8 mouse cellular contexts compared by ENCODE assay signal in genomic region chrX:12081741-12082155, GRCm38 (mm10).
DNase-seq lines count a peak whose midpoint lies in the region; ATAC-seq and TF ChIP-seq lines count a peak whose summit lies in the region.

No protein-coding gene starts in this region.

- H3K4me2 ChIP-seq in kidney, embryonic 16.5 days (replicated peaks; ENCODE audit: low read depth, low read length) = peak overlapping the region; percentile 77
- peak overlapping the region; percentile 67 for H3K4me2 ChIP-seq in hindbrain, embryonic 13.5 days
- peak overlapping the region; percentile 61 for H3K4me2 ChIP-seq in midbrain, embryonic 12.5 days (replicated peaks)

- H3K36me3 ChIP-seq in kidney, embryonic 16.5 days (ENCODE audit: insufficient read depth, low read length) = no peaks in the 10 kb centered on the region
- H3K36me3 ChIP-seq in hindbrain, embryonic 13.5 days = no peaks in the 10 kb centered on the region
- no peaks in the 10 kb centered on the region for H3K36me3 ChIP-seq in midbrain, embryonic 12.5 days

- peak overlapping the region; percentile 70; the same call in 1 of the 2 replicates for H3K4me3 ChIP-seq in kidney, embryonic 16.5 days (ENCODE audit: low read length)
- H3K4me3 ChIP-seq in bone marrow, adult 2 months (replicated peaks; ENCODE audit: control insufficient read depth, low read depth, low read length) = no peak overlapping the region
- H3K4me3 ChIP-seq in hindbrain, embryonic 13.5 days = peak overlapping the region; percentile 63; the same call in 1 of the 2 replicates
- H3K4me3 ChIP-seq in midbrain, embryonic 12.5 days = no peak overlapping the region

- no peaks in the 10 kb centered on the region for H3K9me3 ChIP-seq in kidney, embryonic 16.5 days (ENCODE audit: low read length)
- H3K9me3 ChIP-seq in hindbrain, embryonic 13.5 days = no peaks in the 10 kb centered on the region
- no peaks in the 10 kb centered on the region for H3K9me3 ChIP-seq in midbrain, embryonic 12.5 days

- H3K27ac ChIP-seq in kidney, embryonic 16.5 days (ENCODE audit: low read length) = no peak overlapping the region
- peak overlapping the region; percentile 80 for H3K27ac ChIP-seq in bone marrow, adult 2 months (ENCODE audit: control insufficient read depth, insufficient read depth, low read depth, low read length, poor library complexity)
- no peak overlapping the region for H3K27ac ChIP-seq in hindbrain, embryonic 13.5 days
- no peak overlapping the region for H3K27ac ChIP-seq in midbrain, embryonic 12.5 days (replicated peaks)

- 5% methylated on average over 22 of the region's 22 CpGs for WGBS in kidney, embryonic 16.5 days
- 9% methylated on average over 22 of the region's 22 CpGs for WGBS in bone marrow, adult 2 months
- 4% methylated on average over 22 of the region's 22 CpGs for WGBS in hindbrain, embryonic 13.5 days
- WGBS in midbrain, embryonic 12.5 days = 9% methylated on average over 22 of the region's 22 CpGs

- no peak overlapping the region for H3K9ac ChIP-seq in kidney, embryonic 16.5 days (replicated peaks; ENCODE audit: low read length)
- no peak overlapping the region for H3K9ac ChIP-seq in hindbrain, embryonic 13.5 days
- no peak overlapping the region for H3K9ac ChIP-seq in midbrain, embryonic 12.5 days (replicated peaks)

- no peak for TF ChIP-seq CTCF in bone marrow, adult 2 months (IDR thresholded peaks at IDR 0.05; ENCODE audit: control insufficient read depth, insufficient read depth, low read length)

- ATAC-seq in kidney, embryonic 16.5 days (ENCODE audit: low FRiP score, low TSS enrichment) = no peak
- no peak for ATAC-seq in hindbrain, embryonic 13.5 days (ENCODE audit: low FRiP score)
- ATAC-seq in midbrain, embryonic 12.5 days (ENCODE audit: low FRiP score, low read depth) = no peak

- DNase-seq in kidney, postnatal 36 days = no peak
- DNase-seq in adrenal gland, adult 18-20 months (ENCODE audit: low spot score in 2 of 2) = no peak
- no peak for DNase-seq in kidney, postnatal 4 days
- no peak for DNase-seq in left cerebral cortex, postnatal 36 days (ENCODE audit: low spot score in 2 of 2)

- intact Hi-C loops in left cerebral cortex, postnatal 36 days (cut with DNase I) = no loop called here

- TF ChIP-seq POLR2A in bone marrow, adult 2 months (IDR thresholded peaks at IDR 0.05; ENCODE audit: borderline replicate concordance, control insufficient read depth, low read depth, low read length) = no peak

- H3K27me3 ChIP-seq in kidney, embryonic 16.5 days (ENCODE audit: insufficient read depth, low read length) = peaks cover 93% of the 10 kb centered on the region
- H3K27me3 ChIP-seq in hindbrain, embryonic 13.5 days = peaks cover 98% of the 10 kb centered on the region
- H3K27me3 ChIP-seq in midbrain, embryonic 12.5 days = peaks cover 97% of the 10 kb centered on the region

- H3K4me1 ChIP-seq in kidney, embryonic 16.5 days (ENCODE audit: insufficient read depth, low read length) = peaks cover 34% of the 10 kb centered on the region
- H3K4me1 ChIP-seq in bone marrow, adult 2 months (ENCODE audit: control insufficient read depth, insufficient read depth, low read length) = peaks cover 2% of the 10 kb centered on the region; the same call in 1 of the 2 replicates
- H3K4me1 ChIP-seq in hindbrain, embryonic 13.5 days (replicated peaks) = peaks cover 45% of the 10 kb centered on the region
- peaks cover 35% of the 10 kb centered on the region for H3K4me1 ChIP-seq in midbrain, embryonic 12.5 days

Comparison
In these comparisons a context has a peak if more than half of its experiments do, and no peak if none do; other contexts are left out.
1. H3K4me3 ChIP-seq: peak in kidney, embryonic 16.5 days (single experiment) and hindbrain, embryonic 13.5 days (single experiment); none in bone marrow, adult 2 months (single experiment) and midbrain, embryonic 12.5 days (single experiment).
2. Peak in every context shown above with its lines, with median percentiles within 50 percentile points of each other: H3K4me2 ChIP-seq.